Mouse (Mus musculus) lung, postnatal 0 days (tissue): ENCODE measurements around the gene Msantd2.

Experiments
- CTCF ChIP-seq: IDR thresholded peaks from 2 replicates; pipeline ENCODE4 v1.5.1; 2016; ENCODE audit warnings: antibody characterized with exemption, mild to moderate bottlenecking
- EP300 ChIP-seq: IDR thresholded peaks from 2 replicates; pipeline ENCODE4 v1.6.1; 2016; ENCODE audit warnings: antibody characterized with exemption, mild to moderate bottlenecking, control low read depth

- TF ChIP-seq CTCF (no peak), EP300 (no peak)
Measured at GRCm38 (mm10) chr9:37496325-37496724, 7.2 kb downstream of the Msantd2 start.
